Mouse (Mus musculus): ENCODE results near the gene Phyhd1. TPM values are rescaled to one million over a fixed set of nuclear protein-coding genes. Genes with fewer than 3 reads are reported as not detected.

The Phyhd1 gene
- polyA plus RNA-seq, 1 experiment = 32.2 TPM

- TF ChIP-seq POLR2A (IDR thresholded peaks at IDR 0.05; ENCODE audit: extremely low read depth, insufficient read depth, low read length) = no peak
- TF ChIP-seq CTCF (IDR thresholded peaks at IDR 0.05; ENCODE audit: extremely low read depth, insufficient read depth, low read length) = no peak
- H3K4me1 ChIP-seq (ENCODE audit: control insufficient read depth, insufficient read depth, low read length) = no peaks in the 10 kb centered on the region
- H3K27ac ChIP-seq (ENCODE audit: insufficient read depth, low read length) = no peak overlapping the region
- H3K4me3 ChIP-seq (ENCODE audit: insufficient read depth, low read length) = no peak overlapping the region
These were observed 34.0 kb downstream of the Phyhd1 start for GRCm38 (mm10) chr2:30299966-30300365.

- H3K4me1 ChIP-seq (ENCODE audit: control insufficient read depth, insufficient read depth, low read length) = no peaks in the 10 kb centered on the region
- TF ChIP-seq POLR2A (IDR thresholded peaks at IDR 0.05; ENCODE audit: extremely low read depth, insufficient read depth, low read length) (no peak), CTCF (IDR thresholded peaks at IDR 0.05; ENCODE audit: extremely low read depth, insufficient read depth, low read length) (no peak)
- H3K27ac ChIP-seq (ENCODE audit: insufficient read depth, low read length) = no peak overlapping the region
- H3K4me3 ChIP-seq (ENCODE audit: insufficient read depth, low read length) = no peak overlapping the region
These were observed 40.1 kb downstream of the Phyhd1 start for GRCm38 (mm10) chr2:30306087-30306486.

- TF ChIP-seq CTCF (IDR thresholded peaks at IDR 0.05; ENCODE audit: extremely low read depth, insufficient read depth, low read length) (no peak), POLR2A (IDR thresholded peaks at IDR 0.05; ENCODE audit: extremely low read depth, insufficient read depth, low read length) (no peak)
- Histone ChIP-seq H3K27ac (ENCODE audit: insufficient read depth, low read length) (no peak overlapping the region), H3K4me3 (ENCODE audit: insufficient read depth, low read length) (no peak overlapping the region), H3K4me1 (ENCODE audit: control insufficient read depth, insufficient read depth, low read length) (no peaks in the 10 kb centered on the region)
These were observed 43.3 kb downstream of the Phyhd1 start for GRCm38 (mm10) chr2:30309351-30309750.

- TF ChIP-seq CTCF (IDR thresholded peaks at IDR 0.05; ENCODE audit: extremely low read depth, insufficient read depth, low read length) (no peak), POLR2A (IDR thresholded peaks at IDR 0.05; ENCODE audit: extremely low read depth, insufficient read depth, low read length) (no peak)
- Histone ChIP-seq H3K27ac (ENCODE audit: insufficient read depth, low read length) (no peak overlapping the region), H3K4me3 (ENCODE audit: insufficient read depth, low read length) (no peak overlapping the region), H3K4me1 (ENCODE audit: control insufficient read depth, insufficient read depth, low read length) (no peaks in the 10 kb centered on the region)
These were observed 45.5 kb downstream of the Phyhd1 start for GRCm38 (mm10) chr2:30311481-30311880.

- H3K4me3 ChIP-seq (ENCODE audit: insufficient read depth, low read length) = no peak overlapping the region
- H3K4me1 ChIP-seq (ENCODE audit: control insufficient read depth, insufficient read depth, low read length) = no peaks in the 10 kb centered on the region
- no peak for TF ChIP-seq CTCF (IDR thresholded peaks at IDR 0.05; ENCODE audit: extremely low read depth, insufficient read depth, low read length)
- no peak for TF ChIP-seq POLR2A (IDR thresholded peaks at IDR 0.05; ENCODE audit: extremely low read depth, insufficient read depth, low read length)
- H3K27ac ChIP-seq (ENCODE audit: insufficient read depth, low read length) = no peak overlapping the region
These were observed 50.1 kb downstream of the Phyhd1 start for GRCm38 (mm10) chr2:30316136-30316535.

GRCm38 (mm10) chr2:30316955-30317354 lies 51.0 kb downstream of the Phyhd1 start:
- H3K4me1 ChIP-seq (ENCODE audit: control insufficient read depth, insufficient read depth, low read length) = no peaks in the 10 kb centered on the region
- H3K4me3 ChIP-seq (ENCODE audit: insufficient read depth, low read length) = no peak overlapping the region
- H3K27ac ChIP-seq (ENCODE audit: insufficient read depth, low read length) = no peak overlapping the region
- no peak for TF ChIP-seq POLR2A (IDR thresholded peaks at IDR 0.05; ENCODE audit: extremely low read depth, insufficient read depth, low read length)
- TF ChIP-seq CTCF (IDR thresholded peaks at IDR 0.05; ENCODE audit: extremely low read depth, insufficient read depth, low read length) = no peak

GRCm38 (mm10) chr2:30319260-30319659 lies 53.3 kb downstream of the Phyhd1 start:
- no peak overlapping the region for H3K27ac ChIP-seq (ENCODE audit: insufficient read depth, low read length)

GRCm38 (mm10) chr2:30323111-30323510 lies 57.1 kb downstream of the Phyhd1 start:
- TF ChIP-seq CTCF (IDR thresholded peaks at IDR 0.05; ENCODE audit: extremely low read depth, insufficient read depth, low read length) (no peak), POLR2A (IDR thresholded peaks at IDR 0.05; ENCODE audit: extremely low read depth, insufficient read depth, low read length) (no peak)
- H3K4me1 ChIP-seq (ENCODE audit: control insufficient read depth, insufficient read depth, low read length) = no peaks in the 10 kb centered on the region
- no peak overlapping the region for H3K27ac ChIP-seq (ENCODE audit: insufficient read depth, low read length)
- no peak overlapping the region for H3K4me3 ChIP-seq (ENCODE audit: insufficient read depth, low read length)

More at GRCm38 (mm10) chr2:30319260-30319659, 53.3 kb downstream of the Phyhd1 start:
- Histone ChIP-seq H3K4me1 (ENCODE audit: control insufficient read depth, insufficient read depth, low read length) (no peaks in the 10 kb centered on the region), H3K4me3 (ENCODE audit: insufficient read depth, low read length) (no peak overlapping the region)
- no peak for TF ChIP-seq CTCF (IDR thresholded peaks at IDR 0.05; ENCODE audit: extremely low read depth, insufficient read depth, low read length)
- TF ChIP-seq POLR2A (IDR thresholded peaks at IDR 0.05; ENCODE audit: extremely low read depth, insufficient read depth, low read length) = no peak

- Histone ChIP-seq H3K4me1 (ENCODE audit: control insufficient read depth, insufficient read depth, low read length) (no peaks in the 10 kb centered on the region), H3K27ac (ENCODE audit: insufficient read depth, low read length) (no peak overlapping the region), H3K4me3 (ENCODE audit: insufficient read depth, low read length) (no peak overlapping the region)
- TF ChIP-seq POLR2A (IDR thresholded peaks at IDR 0.05; ENCODE audit: extremely low read depth, insufficient read depth, low read length) = no peak
- TF ChIP-seq CTCF (IDR thresholded peaks at IDR 0.05; ENCODE audit: extremely low read depth, insufficient read depth, low read length) = no peak
These were observed 59.3 kb downstream of the Phyhd1 start for GRCm38 (mm10) chr2:30325296-30325695.

- H3K27ac ChIP-seq (ENCODE audit: insufficient read depth, low read length) = no peak overlapping the region
- H3K4me1 ChIP-seq (ENCODE audit: control insufficient read depth, insufficient read depth, low read length) = no peaks in the 10 kb centered on the region
- TF ChIP-seq CTCF (IDR thresholded peaks at IDR 0.05; ENCODE audit: extremely low read depth, insufficient read depth, low read length) (no peak), POLR2A (IDR thresholded peaks at IDR 0.05; ENCODE audit: extremely low read depth, insufficient read depth, low read length) (no peak)
- no peak overlapping the region for H3K4me3 ChIP-seq (ENCODE audit: insufficient read depth, low read length)
These were observed 61.3 kb downstream of the Phyhd1 start for GRCm38 (mm10) chr2:30327276-30327675.
